Mouse (Mus musculus) kidney, postnatal 14 days (tissue): ENCODE results near the gene Nrtn.

Source experiments
- DNase-seq: peaks from one replicate; pipeline ENCODE4 v3.0.0; 2022; ENCODE audit warnings: mixed read lengths

Nrtn gene

GRCm38 (mm10) chr17:56762769-56763731 lies 5.7 kb upstream of the Nrtn start:
- DNase-seq = peak; percentile 70

GRCm38 (mm10) chr17:56761991-56762410 lies 4.7 kb upstream of the Nrtn start:
- peak; percentile 94 for DNase-seq

GRCm38 (mm10) chr17:56761077-56761476 lies 3.7 kb upstream of the Nrtn start:
- DNase-seq = no peak

GRCm38 (mm10) chr17:56759261-56759660 lies 1.9 kb upstream of the Nrtn start:
- no peak for DNase-seq

GRCm38 (mm10) chr17:56758132-56758531 lies 802 bp upstream of the Nrtn start:
- peak; percentile 78 for DNase-seq

- peak; percentile 52 for DNase-seq
Observed at GRCm38 (mm10) chr17:56756703-56757399, 479 bp downstream of the Nrtn start.

- no peak for DNase-seq
Observed at GRCm38 (mm10) chr17:56754271-56755185, 2.8 kb downstream of the Nrtn start.

GRCm38 (mm10) chr17:56753452-56753851 lies 3.9 kb downstream of the Nrtn start:
- DNase-seq = no peak

- DNase-seq = peak; percentile 73
Observed at GRCm38 (mm10) chr17:56751404-56752072, 5.8 kb downstream of the Nrtn start.

GRCm38 (mm10) chr17:56744173-56744572 lies 13.2 kb downstream of the Nrtn start:
- DNase-seq = no peak

GRCm38 (mm10) chr17:56740788-56741160 lies 16.6 kb downstream of the Nrtn start:
- DNase-seq = no peak

GRCm38 (mm10) chr17:56740118-56740787 lies 17.1 kb downstream of the Nrtn start:
- DNase-seq = no peak

GRCm38 (mm10) chr17:56738221-56738620 lies 19.1 kb downstream of the Nrtn start:
- DNase-seq = no peak

- DNase-seq = no peak
Observed at GRCm38 (mm10) chr17:56736534-56736933, 20.8 kb downstream of the Nrtn start.

GRCm38 (mm10) chr17:56729656-56730055 lies 27.7 kb downstream of the Nrtn start:
- DNase-seq = no peak

GRCm38 (mm10) chr17:56729151-56729550 lies 28.2 kb downstream of the Nrtn start:
- DNase-seq = peak; percentile 50

GRCm38 (mm10) chr17:56728117-56728516 lies 29.2 kb downstream of the Nrtn start:
- peak; percentile 38 for DNase-seq

GRCm38 (mm10) chr17:56727659-56728058 lies 29.7 kb downstream of the Nrtn start:
- no peak for DNase-seq

- no peak for DNase-seq
Observed at GRCm38 (mm10) chr17:56727029-56727649, 30.2 kb downstream of the Nrtn start.

- DNase-seq = no peak
Observed at GRCm38 (mm10) chr17:56723419-56724161, 33.7 kb downstream of the Nrtn start.
